Mouse (Mus musculus): Measurements from ENCODE around the gene Nsf.
A peak's percentile ranks its signal among the peaks of the same experiment; 100 is the strongest.

- TF ChIP-seq POLR2A (IDR thresholded peaks at IDR 0.05; ENCODE audit: extremely low read depth, insufficient read depth, low read length) (peak; percentile 82), CTCF (IDR thresholded peaks at IDR 0.05; ENCODE audit: low read depth, low read length) (no peak)
Observed at GRCm38 (mm10) chr11:103953896-103954292, at the start of gene Nsf.
